Mouse (Mus musculus) heart, embryonic 10.5 days (tissue): ENCODE results near the gene 1700066M21Rik. TPM values are rescaled to one million over a fixed set of nuclear protein-coding genes. Genes with fewer than 3 reads are reported as not detected.

ENCODE experiments used
- DNase-seq: peaks from one replicate; pipeline ENCODE4 v3.0.0-alpha.2; 2017; ENCODE audit warnings: low spot score
- H3K27ac ChIP-seq: fragments of 300-500 bp; sonication (generic); 2 replicates; pipeline ENCODE4 v1.5.1; 2016; ENCODE audit warnings: mild to moderate bottlenecking
- H3K27me3 ChIP-seq: fragments of 300-500 bp; sonication (generic); 2 replicates; pipeline ENCODE4 v1.6.1; 2016; ENCODE audit warnings: mild to moderate bottlenecking; ENCODE audit not compliant: poor library complexity, insufficient read depth, severe bottlenecking
- H3K36me3 ChIP-seq: fragments of 300-500 bp; sonication (generic); 2 replicates; pipeline ENCODE4 v1.6.1; 2016; ENCODE audit warnings: mild to moderate bottlenecking, moderate library complexity
- H3K4me1 ChIP-seq: fragments of 300-500 bp; sonication (generic); 2 replicates; pipeline ENCODE4 v1.6.1; 2016; ENCODE audit warnings: mild to moderate bottlenecking
- H3K4me3 ChIP-seq: fragments of 300-500 bp; sonication (generic); 2 replicates; pipeline ENCODE4 v1.5.1; 2016; ENCODE audit warnings: mild to moderate bottlenecking, moderate library complexity
- H3K9me3 ChIP-seq: fragments of 300-500 bp; sonication (generic); 2 replicates; pipeline ENCODE4 v1.6.1; 2016; ENCODE audit warnings: mild to moderate bottlenecking, moderate library complexity
- WGBS: fragments of 180-500 bp; shearing (Covaris S2); methylation state at CpG from one replicate; pipeline ENCODE4 v1.1.7; 2016; 5-methylcytosine and 5-hydroxymethylcytosine counted together
- polyA plus RNA-seq: library from polyadenylated mRNA; unstranded; fragments of >200 nt; fragmentation: Nextera tagmentation; extraction: Ambion mirVana; gene quantifications from 2 replicates; pipeline ENCODE4 v1.2.1, GENCODE M21; 2016

1700066M21Rik gene
- polyA plus RNA-seq, 1 experiment from 2014 or later: 8.5 TPM

DNA sequence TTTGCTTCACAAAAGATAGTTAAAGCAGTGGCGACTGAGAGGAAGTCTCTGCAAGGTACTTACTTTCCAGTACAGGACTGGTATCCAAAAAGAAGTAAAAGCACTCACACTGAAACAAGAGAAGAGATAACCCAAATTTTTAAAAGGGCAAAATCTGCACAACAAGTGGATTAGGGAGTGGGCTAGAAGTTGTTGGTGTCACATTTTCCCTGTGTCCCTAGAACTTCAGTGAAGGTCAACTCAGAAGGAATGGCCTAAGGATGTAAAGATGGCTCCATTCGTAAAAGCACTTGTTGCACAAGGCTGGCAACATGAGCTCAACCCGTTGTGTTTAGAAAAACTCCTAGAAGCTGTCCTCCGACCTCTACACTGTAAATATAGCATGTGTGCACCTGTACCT, 8.3 kb upstream of the 1700066M21Rik start:
- Histone ChIP-seq H3K27ac (no peak overlapping the region), H3K4me3 (no peak overlapping the region), H3K36me3 (no peaks in the 10 kb centered on the region), H3K27me3 (no peaks in the 10 kb centered on the region), H3K9me3 (no peaks in the 10 kb centered on the region), H3K4me1 (no peaks in the 10 kb centered on the region)
- no peak for DNase-seq
- 81% methylated on average over 4 of the region's 4 CpGs for WGBS

DNA sequence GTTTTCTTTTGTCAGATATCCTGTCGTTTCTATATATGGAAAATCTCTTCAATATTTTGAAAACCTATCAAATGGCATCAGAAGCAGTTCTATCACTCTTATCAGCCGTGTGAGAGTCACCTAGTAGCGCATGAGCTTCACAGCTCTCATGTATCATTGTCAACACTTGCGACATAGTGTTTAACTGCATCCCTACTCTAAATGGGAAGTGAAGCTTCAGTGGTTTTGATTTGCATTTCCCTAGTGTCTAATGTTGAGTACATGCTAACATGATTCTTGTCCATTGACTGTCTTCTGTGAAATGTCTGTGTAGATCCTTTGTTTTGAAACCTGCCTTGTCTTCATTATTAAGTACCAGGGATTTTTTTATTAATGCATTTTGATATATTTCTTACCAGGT, 7.0 kb upstream of the 1700066M21Rik start:
- 77% methylated on average over 4 of the region's 4 CpGs for WGBS
- no peaks in the 10 kb centered on the region for H3K27me3 ChIP-seq

DNA sequence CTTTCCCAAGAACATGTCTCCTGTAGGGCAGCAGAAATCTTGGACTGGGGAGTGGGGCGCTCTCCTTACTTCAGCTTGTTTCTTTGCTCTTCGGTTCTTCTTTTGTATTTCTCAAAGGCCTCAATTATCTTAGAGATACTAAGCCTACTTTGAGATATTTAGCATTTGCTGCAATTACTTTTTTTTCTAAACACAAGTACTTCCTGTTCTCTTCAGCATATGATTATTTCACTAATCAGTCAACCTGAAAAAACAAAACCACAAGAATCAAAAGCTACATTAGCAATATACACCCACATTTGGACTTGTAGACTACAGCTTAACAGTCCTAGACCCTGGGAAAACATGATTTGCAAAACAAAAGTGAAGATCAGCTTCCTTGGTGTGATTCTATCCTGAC, 2.1 kb upstream of the 1700066M21Rik start:
- no peaks in the 10 kb centered on the region for H3K9me3 ChIP-seq
- 87% methylated on average over 2 of the region's 2 CpGs for WGBS
- H3K36me3 ChIP-seq: peaks cover 2% of the 10 kb centered on the region; the same call in 1 of the 2 replicates
- H3K27me3 ChIP-seq: peaks cover 4% of the 10 kb centered on the region; the same call in 1 of the 2 replicates
- DNase-seq: no peak
- peaks cover 4% of the 10 kb centered on the region; the same call in 1 of the 2 replicates for H3K4me1 ChIP-seq
- no peak overlapping the region for H3K4me3 ChIP-seq
- no peak overlapping the region for H3K27ac ChIP-seq

More for the DNA sequence above, 7.0 kb upstream of the 1700066M21Rik start:
- Histone ChIP-seq H3K9me3 (no peaks in the 10 kb centered on the region), H3K4me1 (no peaks in the 10 kb centered on the region), H3K4me3 (no peak overlapping the region), H3K36me3 (no peaks in the 10 kb centered on the region), H3K27ac (no peak overlapping the region)
- DNase-seq: no peak

DNA sequence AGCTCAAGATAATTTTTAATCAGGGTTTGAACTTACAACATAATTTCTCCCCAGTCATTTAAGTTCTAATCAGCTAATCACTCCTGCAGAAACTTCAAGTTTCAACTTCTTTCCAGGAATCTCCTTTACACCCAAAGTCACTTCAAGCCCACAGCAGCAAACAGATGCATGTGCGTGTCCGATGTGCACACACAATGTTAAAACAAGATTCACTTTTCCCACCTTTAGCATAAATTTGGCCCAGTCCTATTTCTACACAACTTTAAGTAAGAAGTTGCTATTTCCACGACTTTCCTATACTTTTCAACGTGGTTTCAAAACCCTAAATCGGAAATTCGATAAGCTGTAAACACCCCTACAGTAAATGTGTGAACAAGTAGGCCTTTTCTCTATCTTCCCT, 614 bp upstream of the 1700066M21Rik start:
- Histone ChIP-seq H3K36me3 (peaks cover 2% of the 10 kb centered on the region; the same call in 1 of the 2 replicates), H3K4me3 (peak overlapping the region; percentile 82), H3K27ac (peak overlapping the region; percentile 94), H3K27me3 (peaks cover 4% of the 10 kb centered on the region; the same call in 1 of the 2 replicates), H3K4me1 (peaks cover 4% of the 10 kb centered on the region; the same call in 1 of the 2 replicates), H3K9me3 (no peaks in the 10 kb centered on the region)
- 64% methylated on average over 6 of the region's 6 CpGs for WGBS
- DNase-seq: no peak

DNA sequence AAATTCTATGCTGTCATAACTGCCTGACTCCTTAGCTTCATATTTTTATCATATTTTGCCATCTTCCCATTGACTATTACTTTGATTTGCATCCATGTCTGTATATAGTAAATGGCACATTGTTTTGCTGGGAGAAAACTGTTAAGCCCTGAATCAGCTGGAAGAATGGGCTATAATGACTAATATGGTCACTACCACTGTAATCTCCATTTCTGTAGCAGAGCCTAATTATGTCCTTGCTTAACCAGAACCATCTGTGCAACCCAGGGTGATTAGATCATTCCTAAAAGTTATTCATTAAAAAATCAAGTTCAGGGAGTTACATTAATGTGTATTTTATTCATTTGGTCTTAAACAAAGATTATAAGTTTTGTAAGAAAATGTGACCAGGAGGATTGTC, 9.1 kb downstream of the 1700066M21Rik start:
- peaks cover 18% of the 10 kb centered on the region for H3K36me3 ChIP-seq
- H3K4me3 ChIP-seq: no peak overlapping the region
- H3K4me1 ChIP-seq: no peaks in the 10 kb centered on the region
- no peak overlapping the region for H3K27ac ChIP-seq
- no peaks in the 10 kb centered on the region for H3K27me3 ChIP-seq
- no peaks in the 10 kb centered on the region for H3K9me3 ChIP-seq
- no peak for DNase-seq

DNA sequence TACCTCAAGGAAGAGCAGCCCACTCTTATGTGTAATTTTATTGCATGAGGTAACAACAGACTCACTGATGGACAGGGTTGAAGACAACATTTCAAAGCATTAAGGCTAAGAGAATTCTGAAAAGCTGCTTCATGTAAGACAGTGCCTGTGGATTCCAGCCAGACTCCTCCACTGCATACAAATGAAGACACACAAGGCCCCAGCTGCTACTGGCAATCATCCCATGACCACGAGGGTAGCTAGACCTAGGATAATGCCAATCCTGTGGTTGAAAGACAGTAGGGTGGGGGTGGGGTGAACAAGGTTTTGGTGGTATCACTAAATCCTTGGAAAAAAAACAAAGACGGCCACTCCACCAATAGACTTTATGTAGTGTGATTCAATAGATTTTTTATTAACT, 10.5 kb downstream of the 1700066M21Rik start:
- H3K9me3 ChIP-seq: no peaks in the 10 kb centered on the region
- no peak overlapping the region for H3K4me3 ChIP-seq
- H3K4me1 ChIP-seq: no peaks in the 10 kb centered on the region
- WGBS: 85% methylated on average over 2 of the region's 2 CpGs
- no peak overlapping the region for H3K27ac ChIP-seq
- H3K36me3 ChIP-seq: peaks cover 25% of the 10 kb centered on the region
- no peaks in the 10 kb centered on the region for H3K27me3 ChIP-seq
- no peak for DNase-seq

DNA sequence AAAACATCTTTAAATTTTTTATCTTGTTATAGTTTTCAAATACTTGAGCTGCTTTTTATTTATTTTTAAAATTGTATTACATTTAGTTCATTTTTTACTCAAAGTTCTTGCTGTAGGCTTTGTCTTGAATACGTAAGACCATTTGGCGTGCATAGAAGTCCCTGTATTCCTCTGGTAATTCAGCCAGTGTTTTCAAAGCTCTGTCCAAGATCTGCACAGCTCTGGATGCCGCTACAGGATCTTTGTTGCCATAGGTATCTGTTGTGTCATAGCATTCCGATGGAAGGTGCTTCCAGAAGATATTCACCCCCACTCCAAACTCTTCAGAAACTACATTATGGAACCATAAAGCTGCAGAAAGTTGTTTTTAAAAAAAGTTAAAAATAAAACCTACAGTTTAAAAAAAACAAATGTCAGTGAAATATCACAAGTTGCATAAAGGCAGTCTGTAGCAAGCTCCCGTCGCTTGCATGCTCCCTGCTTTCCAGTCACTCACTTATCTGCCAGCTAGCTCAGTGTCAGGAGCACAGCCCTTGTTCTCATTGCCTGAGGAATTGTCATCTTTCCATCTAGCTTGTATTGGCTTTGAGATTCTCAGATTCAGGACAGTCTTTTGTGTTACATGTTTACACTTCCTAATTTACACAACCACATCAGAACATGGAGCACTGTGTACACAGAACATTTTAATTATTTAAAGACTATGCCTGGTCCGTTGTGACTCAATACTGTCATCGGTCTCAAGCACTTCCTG, 11.2 kb downstream of the 1700066M21Rik start:
- 89% methylated on average over 8 of the region's 8 CpGs for WGBS
- no peak overlapping the region for H3K27ac ChIP-seq
- no peaks in the 10 kb centered on the region for H3K4me1 ChIP-seq
- H3K27me3 ChIP-seq: no peaks in the 10 kb centered on the region
- no peak for DNase-seq
- H3K4me3 ChIP-seq: no peak overlapping the region
- H3K36me3 ChIP-seq: peaks cover 32% of the 10 kb centered on the region
- H3K9me3 ChIP-seq: no peaks in the 10 kb centered on the region

DNA sequence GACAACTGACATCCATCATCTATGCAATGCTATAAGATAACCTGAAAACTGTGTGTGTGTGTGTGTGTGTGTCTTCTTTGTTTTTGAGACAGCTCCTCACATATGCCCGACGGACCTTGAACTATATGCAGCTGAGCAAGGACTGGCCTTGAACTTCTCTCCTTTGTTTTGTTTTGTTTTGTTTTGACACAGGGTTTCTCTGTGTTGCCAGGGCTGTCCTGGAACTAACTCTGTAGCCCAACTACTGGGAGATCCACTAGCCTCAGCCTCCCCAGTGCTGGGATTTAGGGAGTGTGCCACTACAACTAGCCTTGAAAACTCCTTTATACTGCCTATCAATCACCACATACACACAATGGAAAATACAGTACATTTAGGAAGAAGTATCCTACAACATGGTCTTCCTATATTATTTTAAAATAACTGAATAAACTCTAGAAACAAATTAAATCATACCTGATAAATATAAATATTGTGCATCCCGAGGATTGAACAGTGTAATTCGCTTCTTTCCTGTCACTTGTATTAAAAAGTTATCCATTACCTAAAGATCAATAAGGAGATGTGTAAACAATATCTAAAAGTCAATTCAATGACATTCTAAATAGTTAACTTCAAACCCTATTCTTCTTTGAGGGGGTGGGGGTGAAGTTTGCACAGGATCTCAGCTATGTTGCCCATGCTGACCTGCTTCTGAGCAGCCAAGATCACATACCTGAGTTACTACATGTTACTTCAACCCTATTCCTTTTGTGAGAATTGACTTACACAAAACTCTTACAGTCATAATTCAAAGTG, 13.8 kb downstream of the 1700066M21Rik start:
- no peaks in the 10 kb centered on the region for H3K27me3 ChIP-seq
- no peaks in the 10 kb centered on the region for H3K4me1 ChIP-seq
- no peak overlapping the region for H3K27ac ChIP-seq
- H3K9me3 ChIP-seq: no peaks in the 10 kb centered on the region
- WGBS: 95% methylated on average over 4 of the region's 4 CpGs
- peaks cover 48% of the 10 kb centered on the region for H3K36me3 ChIP-seq
- no peak overlapping the region for H3K4me3 ChIP-seq
- DNase-seq: no peak

DNA sequence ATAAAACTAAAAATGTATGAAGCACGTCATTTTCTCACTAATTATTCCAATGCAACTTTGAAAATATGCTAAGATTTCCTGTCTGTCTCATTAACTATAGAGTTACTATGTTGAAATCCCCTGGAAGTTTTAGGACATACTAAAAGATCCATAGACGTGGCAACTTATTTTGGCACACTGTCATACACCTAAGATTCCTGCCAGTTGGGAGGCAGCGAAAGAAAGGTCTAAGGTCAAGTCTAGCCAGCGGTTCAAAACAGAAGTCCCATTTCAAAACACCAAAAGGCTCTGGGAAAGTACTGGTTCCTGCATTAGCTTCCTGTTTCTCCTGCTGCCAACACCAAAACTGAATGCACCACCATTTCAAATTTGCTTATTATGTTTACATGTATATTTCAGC, 15.0 kb downstream of the 1700066M21Rik start:
- H3K36me3 ChIP-seq: peaks cover 60% of the 10 kb centered on the region
- 87% methylated on average over 4 of the region's 4 CpGs for WGBS
- no peaks in the 10 kb centered on the region for H3K27me3 ChIP-seq
- no peaks in the 10 kb centered on the region for H3K9me3 ChIP-seq
- no peaks in the 10 kb centered on the region for H3K4me1 ChIP-seq
- H3K27ac ChIP-seq: no peak overlapping the region
- no peak for DNase-seq
- H3K4me3 ChIP-seq: no peak overlapping the region

DNA sequence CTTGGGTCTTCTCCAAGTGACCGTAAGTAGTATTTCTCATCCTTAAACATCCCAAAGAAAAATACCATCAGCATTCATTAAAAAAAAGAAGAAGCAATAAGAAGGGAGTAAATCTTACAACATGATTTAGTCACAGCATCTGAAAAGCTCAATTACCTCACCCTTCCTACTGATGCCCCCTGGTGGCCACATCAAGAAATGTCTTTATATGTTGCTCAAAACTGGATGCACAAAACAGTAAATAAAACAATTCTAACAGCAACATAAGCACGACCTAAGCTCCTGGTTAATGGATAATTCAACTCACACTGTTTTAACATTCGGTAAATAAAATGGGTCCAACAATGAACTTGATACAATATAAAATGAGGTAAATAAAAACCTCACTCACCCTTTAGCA, 16.6 kb downstream of the 1700066M21Rik start:
- no peak for DNase-seq
- 69% methylated on average over 3 of the region's 3 CpGs for WGBS
- H3K36me3 ChIP-seq: peaks cover 66% of the 10 kb centered on the region

DNA sequence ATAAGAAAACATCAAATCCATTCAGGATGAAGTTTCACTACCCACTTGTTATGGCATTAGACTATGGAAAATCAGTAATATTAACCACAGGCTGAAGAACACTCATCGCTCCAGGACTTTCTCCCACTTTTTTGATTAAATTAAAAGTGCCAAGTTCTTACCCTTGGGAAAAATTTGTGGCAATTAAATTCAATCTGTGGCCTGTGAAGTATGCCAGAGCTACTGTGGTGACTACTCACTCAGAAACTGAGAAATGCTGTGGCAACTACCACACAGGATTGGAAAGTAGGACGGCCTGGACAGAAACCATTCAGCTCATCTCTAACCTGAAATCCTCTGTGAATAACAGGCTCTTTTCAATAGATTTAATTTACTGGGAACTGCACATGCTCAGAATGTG, 22.9 kb downstream of the 1700066M21Rik start:
- H3K9me3 ChIP-seq: no peaks in the 10 kb centered on the region
- no peak overlapping the region for H3K27ac ChIP-seq
- H3K4me3 ChIP-seq: no peak overlapping the region
- H3K4me1 ChIP-seq: 0 out of 2 replicates have a peak, but pooled peaks cover 1% of the 10 kb centered on the region
- no peak for DNase-seq
- WGBS: 93% methylated on average over 2 of the region's 2 CpGs
- peaks cover 52% of the 10 kb centered on the region for H3K36me3 ChIP-seq
- no peaks in the 10 kb centered on the region for H3K27me3 ChIP-seq

More for the DNA sequence above, 16.6 kb downstream of the 1700066M21Rik start:
- Histone ChIP-seq H3K4me1 (no peaks in the 10 kb centered on the region), H3K9me3 (no peaks in the 10 kb centered on the region), H3K27ac (no peak overlapping the region), H3K27me3 (no peaks in the 10 kb centered on the region), H3K4me3 (no peak overlapping the region)

DNA sequence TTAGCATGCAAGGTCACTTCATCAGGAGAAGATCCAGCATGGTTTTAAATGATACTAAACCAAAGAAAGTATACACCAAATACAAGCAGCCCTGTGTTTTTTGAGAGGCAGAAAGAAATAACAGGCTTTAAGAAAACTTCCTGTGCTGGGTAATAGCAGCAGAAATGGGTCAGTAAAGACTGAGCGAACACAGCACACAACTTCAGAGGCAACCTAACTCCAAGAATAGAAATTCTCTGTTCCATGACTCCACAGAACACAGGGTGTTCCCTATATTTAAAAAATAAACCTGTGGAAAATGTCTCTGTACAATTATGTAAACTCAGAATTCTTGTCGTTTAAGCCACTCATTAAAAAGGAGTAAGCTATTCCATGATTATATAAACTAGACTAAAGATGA, 23.5 kb downstream of the 1700066M21Rik start:
- WGBS: 92% methylated on average over 2 of the region's 2 CpGs
- no peak overlapping the region for H3K27ac ChIP-seq
- no peaks in the 10 kb centered on the region for H3K27me3 ChIP-seq
- H3K4me3 ChIP-seq: no peak overlapping the region
- DNase-seq: no peak
- H3K4me1 ChIP-seq: 0 out of 2 replicates have a peak, but pooled peaks cover 6% of the 10 kb centered on the region
- peaks cover 47% of the 10 kb centered on the region for H3K36me3 ChIP-seq
- no peaks in the 10 kb centered on the region for H3K9me3 ChIP-seq

DNA sequence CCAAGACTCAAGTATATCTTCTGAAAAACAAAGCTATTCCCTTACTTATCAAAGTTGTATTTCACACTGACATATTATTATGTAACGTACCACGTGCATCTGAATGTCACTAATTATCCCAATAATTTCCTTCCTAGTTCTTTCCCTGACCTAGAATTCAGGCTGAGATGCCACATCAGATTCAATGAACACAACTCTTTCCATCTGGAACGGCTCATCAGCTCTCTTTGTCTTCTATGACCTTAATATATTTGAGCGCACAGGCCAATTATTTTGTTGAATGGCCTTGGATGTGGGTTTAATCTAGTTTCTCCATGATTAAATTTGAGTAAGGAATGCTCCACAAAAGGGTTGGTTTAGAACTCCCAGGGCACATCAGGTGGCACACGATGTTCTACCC, 24.7 kb downstream of the 1700066M21Rik start:
- peaks cover 34% of the 10 kb centered on the region for H3K36me3 ChIP-seq
- no peak for DNase-seq

More for the DNA sequence above, 24.7 kb downstream of the 1700066M21Rik start:
- Histone ChIP-seq H3K27ac (no peak overlapping the region), H3K4me3 (no peak overlapping the region), H3K4me1 (0 out of 2 replicates have a peak, but pooled peaks cover 6% of the 10 kb centered on the region), H3K27me3 (no peaks in the 10 kb centered on the region), H3K9me3 (no peaks in the 10 kb centered on the region)
- 95% methylated on average over 5 of the region's 5 CpGs for WGBS
